Mouse (Mus musculus) embryo, embryonic 11.5 days (tissue): ENCODE results near the gene Gtf2h4.
A peak's percentile ranks its signal among the peaks of the same experiment; 100 is the strongest.

ENCODE experiments used
- DNase-seq: peaks from one replicate; pipeline ENCODE4 v3.0.0-alpha.2; 2012; ENCODE audit warnings: low read depth, low spot score

Gene Gtf2h4

DNA sequence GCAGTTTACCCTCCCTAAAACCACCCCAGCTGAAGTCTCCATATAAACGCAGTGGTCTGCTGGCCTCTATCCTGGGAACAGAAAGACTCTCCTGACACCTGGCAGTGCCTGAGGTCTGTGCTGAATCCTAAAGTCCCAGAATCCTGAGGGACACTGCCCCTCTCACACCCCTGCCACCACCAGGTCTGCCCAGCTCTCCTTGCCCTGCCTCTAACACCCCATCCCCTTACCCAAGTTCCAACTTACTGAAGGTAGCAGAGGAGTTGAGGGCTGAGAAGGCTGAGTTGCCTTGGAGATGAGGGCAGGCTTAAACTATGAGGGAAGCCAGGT lies 23.9 kb upstream of the Gtf2h4 start:
- no peak for DNase-seq

GRCm38 (mm10) chr17:35696691-35697090 lies 23.2 kb upstream of the Gtf2h4 start:
- DNase-seq, result no peak

GRCm38 (mm10) chr17:35695289-35695688 lies 21.8 kb upstream of the Gtf2h4 start:
- no peak for DNase-seq

- DNase-seq, result no peak
Measured at GRCm38 (mm10) chr17:35693906-35694305, 20.4 kb upstream of the Gtf2h4 start.

GRCm38 (mm10) chr17:35692368-35692767 lies 18.8 kb upstream of the Gtf2h4 start:
- no peak for DNase-seq

DNA sequence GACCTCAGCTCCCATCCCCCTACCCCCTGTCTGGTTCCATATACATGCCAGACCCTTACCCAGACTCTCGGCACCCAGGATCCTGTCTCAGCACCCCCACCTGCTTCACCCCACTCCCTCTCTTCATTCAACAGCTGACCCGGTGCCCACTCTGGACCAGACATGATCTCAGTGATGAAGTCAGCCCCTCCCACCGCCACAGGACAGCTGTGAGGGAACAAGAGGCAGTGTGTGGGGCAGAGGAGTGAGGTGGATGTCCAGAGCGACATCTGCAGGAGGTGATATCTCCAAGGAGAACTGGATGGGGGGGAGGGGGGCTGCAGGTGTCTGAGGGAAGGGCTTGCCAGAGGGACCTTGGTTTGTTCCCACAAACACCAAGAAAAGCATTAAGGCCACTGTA lies 18.3 kb upstream of the Gtf2h4 start:
- no peak for DNase-seq

DNA sequence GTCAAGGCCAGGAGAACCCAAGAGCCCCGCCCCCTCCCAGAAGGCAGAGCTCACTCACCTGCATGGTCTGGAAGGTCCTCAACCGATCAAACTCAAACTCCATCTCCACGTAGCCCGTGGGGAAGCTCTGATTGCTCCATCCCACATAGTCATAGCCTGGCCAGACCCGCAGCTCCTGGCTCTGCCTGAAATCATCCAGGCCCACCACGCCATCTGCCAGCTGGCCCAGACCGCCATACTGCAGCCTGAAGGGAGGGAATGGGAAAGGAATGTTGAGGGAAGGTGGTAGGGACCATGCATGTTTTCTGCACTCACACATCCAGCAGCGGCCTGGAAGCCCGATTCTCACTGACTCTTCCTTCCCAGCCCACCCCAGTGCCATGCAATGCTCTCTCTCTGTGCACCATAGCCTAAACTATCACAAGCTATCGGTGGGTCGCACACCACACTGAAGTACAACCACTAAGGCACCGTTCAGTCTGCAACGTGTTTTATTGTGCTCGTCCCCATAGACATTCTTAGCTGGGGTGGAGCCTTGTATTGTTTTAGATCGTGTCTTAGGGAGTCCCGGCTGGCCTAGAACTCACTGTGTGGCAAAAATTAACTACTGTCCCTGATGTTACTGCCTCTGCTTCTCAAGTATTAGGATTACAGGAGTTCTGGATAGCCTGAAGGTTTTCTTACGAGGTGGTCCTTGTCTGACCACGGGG lies 16.6 kb upstream of the Gtf2h4 start:
- no peak for DNase-seq

GRCm38 (mm10) chr17:35688347-35689175 lies 15.0 kb upstream of the Gtf2h4 start:
- DNase-seq, result no peak

GRCm38 (mm10) chr17:35685061-35685460 lies 11.5 kb upstream of the Gtf2h4 start:
- DNase-seq, result no peak

- no peak for DNase-seq
Measured at GRCm38 (mm10) chr17:35681986-35682385, 8.4 kb upstream of the Gtf2h4 start.

DNA sequence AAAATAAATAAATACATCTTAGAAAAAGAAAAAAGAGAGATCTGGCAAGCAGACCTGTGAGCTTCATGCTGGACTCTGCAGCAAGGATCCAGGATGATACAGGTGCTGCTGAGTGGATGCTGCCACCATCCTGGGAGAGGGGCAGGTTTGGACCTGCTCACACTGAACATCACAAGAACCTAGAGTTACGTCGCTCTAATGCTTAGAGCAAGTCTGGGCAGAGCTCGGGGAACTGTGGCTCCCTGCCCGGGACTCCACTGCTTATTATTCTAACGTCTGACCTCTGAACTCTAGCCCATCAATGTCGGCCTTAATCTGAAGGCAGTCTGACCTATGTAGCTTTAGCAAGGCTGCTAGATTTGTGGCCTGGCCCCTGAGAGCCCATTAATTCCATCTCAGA lies 7.1 kb upstream of the Gtf2h4 start:
- no peak for DNase-seq

- DNase-seq, result no peak
Measured at GRCm38 (mm10) chr17:35672527-35672926, 1.0 kb downstream of the Gtf2h4 start.

- no peak for DNase-seq
Measured at GRCm38 (mm10) chr17:35671846-35672245, 1.7 kb downstream of the Gtf2h4 start.

GRCm38 (mm10) chr17:35669731-35670130 lies 3.8 kb downstream of the Gtf2h4 start:
- no peak for DNase-seq

GRCm38 (mm10) chr17:35667334-35668065 lies 6.0 kb downstream of the Gtf2h4 start, which contains the start of gene Vars2:
Gene Vars2, minus strand, starts transcription at chr17:35667592.
- peak; percentile 93 for DNase-seq

- DNase-seq, result peak; percentile 23
Measured at GRCm38 (mm10) chr17:35666851-35667256, 6.7 kb downstream of the Gtf2h4 start.

- no peak for DNase-seq
Measured at GRCm38 (mm10) chr17:35665957-35666515, 7.5 kb downstream of the Gtf2h4 start.

DNA sequence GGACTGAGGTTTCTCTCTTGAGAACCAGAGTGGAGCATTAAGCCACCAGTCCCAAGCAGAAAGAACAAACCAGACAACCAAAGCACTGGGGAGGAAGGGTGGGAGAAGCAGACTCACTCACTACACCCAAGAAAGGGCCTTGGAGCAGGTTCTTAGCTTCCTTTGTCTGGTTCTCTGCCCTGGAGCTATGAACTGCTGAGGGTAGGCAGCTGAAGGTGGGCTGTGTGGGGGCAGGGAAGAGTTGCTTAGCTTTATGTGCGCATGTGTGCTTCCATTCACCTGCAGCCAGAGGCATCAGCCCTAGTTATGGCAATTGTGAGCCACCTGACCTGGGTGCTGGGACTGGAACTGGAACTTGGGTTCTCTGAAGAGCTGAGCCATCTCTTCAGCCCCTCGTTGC lies 20.5 kb downstream of the Gtf2h4 start:
- DNase-seq, result no peak

- no peak for DNase-seq
Measured at GRCm38 (mm10) chr17:35649429-35649828, 24.1 kb downstream of the Gtf2h4 start.

DNA sequence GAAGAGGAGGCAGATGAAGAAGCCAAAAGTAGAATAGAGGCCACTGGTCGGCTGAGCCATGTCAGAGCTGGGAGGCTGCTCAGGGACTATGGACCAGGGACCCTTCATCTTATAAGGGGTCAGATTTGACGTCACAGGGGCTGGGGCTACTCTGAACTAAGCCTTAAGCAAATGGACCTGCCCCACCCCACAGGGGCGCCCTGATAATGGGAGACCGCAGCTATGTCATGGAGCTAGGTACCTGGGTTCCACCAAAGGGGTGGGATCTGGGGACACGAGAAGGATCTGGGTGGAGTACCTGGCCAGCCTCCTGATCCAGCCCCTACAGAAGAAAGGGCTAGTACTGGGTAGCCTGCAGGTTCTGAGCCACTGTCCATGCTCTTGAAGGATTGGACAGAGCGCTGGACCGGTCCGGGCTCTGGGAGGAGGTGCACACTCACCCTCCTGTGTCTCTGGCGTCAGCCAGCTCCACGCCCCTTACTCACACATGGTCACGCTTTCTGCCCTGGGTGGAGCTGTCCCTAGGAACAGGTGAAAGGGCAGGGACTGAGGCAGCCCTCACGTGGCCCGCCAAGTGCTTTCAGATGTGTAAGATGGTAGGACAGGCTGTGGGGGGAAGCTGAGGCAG lies 29.8 kb downstream of the Gtf2h4 start, which contains the start of gene Mucl3:
TSS of gene Mucl3 (minus strand) at position 87 of the 628 bp plus-strand sequence.
- no peak for DNase-seq

DNA sequence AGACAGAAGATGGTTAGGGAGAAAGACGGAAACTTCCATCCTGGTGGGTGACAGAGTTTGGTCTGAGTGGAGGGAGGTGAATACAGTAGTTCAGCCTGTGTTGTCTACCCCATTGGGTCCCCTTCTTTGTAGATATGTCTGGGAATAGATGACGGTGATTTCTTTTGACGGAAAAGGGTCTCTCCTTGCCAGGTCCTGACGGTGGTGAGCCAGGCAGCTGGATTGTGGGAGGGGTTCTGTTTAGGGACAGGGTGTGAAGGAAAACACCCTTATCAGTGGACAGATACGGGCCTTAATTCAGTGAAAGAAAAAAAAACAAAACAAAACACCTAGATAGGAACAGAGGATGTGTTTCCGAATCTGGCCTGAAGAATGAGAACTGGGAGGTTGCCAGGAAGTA lies 34.2 kb downstream of the Gtf2h4 start:
- no peak for DNase-seq
